Mouse (Mus musculus) central nervous system, embryonic 11.5 days (tissue): ENCODE measurements around the gene Vmn2r34. TPM values are rescaled to one million over a fixed set of nuclear protein-coding genes. Genes with fewer than 3 reads are reported as not detected.

ENCODE experiments used
- polyA plus RNA-seq: library from polyadenylated mRNA; depleted of rRNA; stranded (reverse); fragments of >200 nt; gene quantifications from 2 replicates; pipeline ENCODE4 v1.2.3, GENCODE M21; 2012; rRNA removed

The Vmn2r34 gene
- polyA plus RNA-seq, result not detected in 2 replicates

GRCm38 (mm10) chr7:7689413-7689812 lies at the start of gene Vmn2r34:
Gene Vmn2r34, minus strand, starts transcription at chr7:7689513.

Other genes starting within 250 kb of the Vmn2r34 start
- not detected in 2 replicates for gene Vmn2r32, start 209.5 kb downstream of the Vmn2r34 start, polyA plus RNA-seq
- gene Vmn2r33, start 122.7 kb downstream of the Vmn2r34 start, polyA plus RNA-seq, result not detected in 2 replicates
- not detected in 2 replicates for gene Vmn2r35, start 130.4 kb upstream of the Vmn2r34 start, polyA plus RNA-seq
- gene Vmn2r36, start 213.0 kb upstream of the Vmn2r34 start, polyA plus RNA-seq, result not detected in 2 replicates